17 mouse cellular contexts compared by ENCODE assay signal in the genomic region with DNA sequence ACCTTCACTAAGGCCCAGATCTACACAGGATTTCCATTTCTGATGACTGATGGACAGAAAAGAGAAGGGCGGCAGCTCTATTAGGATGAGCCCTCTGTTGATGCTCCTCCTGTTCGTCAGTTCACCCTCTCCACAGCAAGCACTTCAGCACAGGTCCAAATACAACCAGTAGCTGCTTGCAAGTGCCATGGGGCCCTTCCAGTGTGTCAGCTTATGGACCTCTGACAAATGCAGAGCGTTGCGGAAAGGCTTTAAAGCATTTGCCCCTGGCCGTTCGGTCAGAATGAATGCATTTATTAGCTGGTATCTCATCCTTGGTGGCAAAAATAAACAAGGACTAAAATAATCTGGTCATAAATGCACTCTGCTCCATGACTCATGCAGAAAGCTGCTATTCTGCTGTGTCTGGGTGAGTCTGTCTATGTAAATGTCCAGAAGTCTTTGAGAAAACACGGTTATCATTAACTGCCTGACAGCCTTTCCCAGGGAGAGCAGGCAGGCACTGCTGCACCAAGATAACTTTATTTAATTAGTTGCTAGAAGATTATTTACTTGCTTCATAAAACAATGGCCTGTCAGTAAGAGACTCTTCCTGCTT.
DNase-seq lines count a peak whose midpoint lies in the region; ATAC-seq lines count a peak whose summit lies in the region.
"Had no signal": no experiment of that assay in that cellular context is flagged by ENCODE, and none has a peak within 500 bp of the region (broad histone marks: within the 10 kb centered on the region; RNA-seq: fewer than 3 reads in every experiment).

No protein-coding gene starts in this region.

- H3K36me3 ChIP-seq in hindbrain, embryonic 13.5 days: no peaks in the 10 kb centered on the region
- H3K36me3 ChIP-seq in hindbrain, embryonic 11.5 days (ENCODE audit: control insufficient read depth, insufficient read depth, low read length): no peaks in the 10 kb centered on the region
- no peaks in the 10 kb centered on the region for H3K36me3 ChIP-seq in intestine, embryonic 14.5 days (ENCODE audit: control insufficient read depth, insufficient read depth, low read length)
- H3K36me3 ChIP-seq in stomach, embryonic 16.5 days (ENCODE audit: control insufficient read depth, insufficient read depth, low read length): no peaks in the 10 kb centered on the region
- H3K36me3 ChIP-seq: heart, embryonic 15.5 days had no signal

- H3K9me3 ChIP-seq in hindbrain, embryonic 13.5 days: no peaks in the 10 kb centered on the region
- no peaks in the 10 kb centered on the region for H3K9me3 ChIP-seq in hindbrain, embryonic 11.5 days (ENCODE audit: control insufficient read depth, low read length)
- H3K9me3 ChIP-seq in intestine, embryonic 14.5 days (ENCODE audit: control insufficient read depth, low read length): no peaks in the 10 kb centered on the region
- H3K9me3 ChIP-seq in stomach, embryonic 16.5 days (replicated peaks; ENCODE audit: control insufficient read depth, low read length): no peaks in the 10 kb centered on the region
- H3K9me3 ChIP-seq: heart, embryonic 15.5 days had no signal

- WGBS in hindbrain, embryonic 13.5 days: 60% methylated on average over 7 of the region's 7 CpGs
- 68% methylated on average over 7 of the region's 7 CpGs for WGBS in hindbrain, embryonic 11.5 days
- WGBS in intestine, embryonic 14.5 days: 45% methylated on average over 7 of the region's 7 CpGs
- WGBS in stomach, embryonic 16.5 days: 26% methylated on average over 7 of the region's 7 CpGs

- no peak overlapping the region for H3K9ac ChIP-seq in hindbrain, embryonic 13.5 days
- no peak overlapping the region for H3K9ac ChIP-seq in hindbrain, embryonic 11.5 days (ENCODE audit: low read depth, low read length)
- H3K9ac ChIP-seq in intestine, embryonic 14.5 days (ENCODE audit: low read length): no peak overlapping the region
- H3K9ac ChIP-seq in stomach, embryonic 16.5 days (ENCODE audit: low read length): no peak overlapping the region
- H3K9ac ChIP-seq: heart, embryonic 15.5 days; liver, postnatal 0 days had no signal

- ATAC-seq in hindbrain, embryonic 13.5 days (ENCODE audit: low FRiP score): no peak
- no peak for ATAC-seq in hindbrain, embryonic 11.5 days (ENCODE audit: low FRiP score)
- peak; percentile 66; the same call in 1 of the 2 replicates for ATAC-seq in intestine, embryonic 14.5 days (replicated peaks; ENCODE audit: low FRiP score, low TSS enrichment, low read depth)
- ATAC-seq in stomach, embryonic 16.5 days (ENCODE audit: insufficient read depth, low FRiP score): peak; percentile 56; the same call in 1 of the 2 replicates
- ATAC-seq: liver, postnatal 0 days had no signal

- 0 out of 2 replicates have a peak overlapping the region, but pooled peaks have one; percentile 3 for H3K27ac ChIP-seq in hindbrain, embryonic 13.5 days
- H3K27ac ChIP-seq in hindbrain, embryonic 11.5 days (ENCODE audit: low read depth, low read length): no peak overlapping the region
- H3K27ac ChIP-seq in intestine, embryonic 14.5 days (ENCODE audit: low read depth): no peak overlapping the region
- H3K27ac ChIP-seq in stomach, embryonic 16.5 days (ENCODE audit: low read length): no peak overlapping the region
- H3K27ac ChIP-seq: heart, embryonic 15.5 days had no signal

- H3K4me2 ChIP-seq in hindbrain, embryonic 13.5 days: no peak overlapping the region
- no peak overlapping the region for H3K4me2 ChIP-seq in hindbrain, embryonic 11.5 days (replicated peaks; ENCODE audit: low read depth, low read length)
- H3K4me2 ChIP-seq in intestine, embryonic 14.5 days (ENCODE audit: low read length): no peak overlapping the region
- no peak overlapping the region for H3K4me2 ChIP-seq in stomach, embryonic 16.5 days (ENCODE audit: low read depth, low read length)
- H3K4me2 ChIP-seq: heart, embryonic 15.5 days had no signal

- H3K27me3 ChIP-seq in hindbrain, embryonic 13.5 days: no peaks in the 10 kb centered on the region
- no peaks in the 10 kb centered on the region for H3K27me3 ChIP-seq in hindbrain, embryonic 11.5 days (ENCODE audit: control insufficient read depth, insufficient read depth, low read length)
- no peaks in the 10 kb centered on the region for H3K27me3 ChIP-seq in intestine, embryonic 14.5 days (replicated peaks; ENCODE audit: control insufficient read depth, insufficient read depth, low read length)
- H3K27me3 ChIP-seq in stomach, embryonic 16.5 days (ENCODE audit: control insufficient read depth, insufficient read depth, low read length): no peaks in the 10 kb centered on the region
- H3K27me3 ChIP-seq: heart, embryonic 15.5 days; megakaryocyte, embryonic 14.5 days had no signal

- H3K4me1 ChIP-seq in hindbrain, embryonic 13.5 days (replicated peaks): peaks cover 35% of the 10 kb centered on the region
- no peaks in the 10 kb centered on the region for H3K4me1 ChIP-seq in hindbrain, embryonic 11.5 days (replicated peaks; ENCODE audit: control insufficient read depth, insufficient read depth, low read length)
- 0 out of 2 replicates have a peak, but pooled peaks cover 3% of the 10 kb centered on the region for H3K4me1 ChIP-seq in intestine, embryonic 14.5 days (replicated peaks; ENCODE audit: control insufficient read depth, insufficient read depth, low read length)
- H3K4me1 ChIP-seq in stomach, embryonic 16.5 days (ENCODE audit: control insufficient read depth, insufficient read depth, low read length): no peaks in the 10 kb centered on the region
- H3K4me1 ChIP-seq: heart, embryonic 15.5 days; megakaryocyte, embryonic 14.5 days had no signal

- H3K4me3 ChIP-seq in hindbrain, embryonic 13.5 days: no peak overlapping the region
- no peak overlapping the region for H3K4me3 ChIP-seq in hindbrain, embryonic 11.5 days (ENCODE audit: low read depth, low read length)
- no peak overlapping the region for H3K4me3 ChIP-seq in intestine, embryonic 14.5 days (ENCODE audit: low read depth, low read length)
- no peak overlapping the region for H3K4me3 ChIP-seq in stomach, embryonic 16.5 days (replicated peaks; ENCODE audit: low read length)
- H3K4me3 ChIP-seq: heart, embryonic 15.5 days had no signal

- no peak for DNase-seq in hindbrain, embryonic 11.5 days (ENCODE audit: low spot score)
- DNase-seq in Muller cell, postnatal 12 days (ENCODE audit: inconsistent ontology term): peak; percentile 67
- no peak for DNase-seq in intestine, embryonic 14.5 days (ENCODE audit: low spot score)
- no peak for DNase-seq in lung, postnatal 10 days
- no peak for DNase-seq in spleen, adult 12 weeks (ENCODE audit: low spot score)
- DNase-seq: adrenal gland, postnatal 36 days; cerebellum, adult 18-20 months; cerebellum, postnatal 25 days; embryo, embryonic 11 days; kidney, adult 8-10 months; kidney, postnatal 14 days; liver, postnatal 0 days; spleen, adult 18-20 months had no signal

Comparison
In these comparisons a context has a peak if more than half of its experiments do, and no peak if none do; other contexts are left out.
1. ATAC-seq: peak in intestine, embryonic 14.5 days (single experiment) and stomach, embryonic 16.5 days (single experiment); none in hindbrain, embryonic 13.5 days (single experiment) and hindbrain, embryonic 11.5 days (single experiment).